Mouse (Mus musculus): ENCODE measurements around the gene Wdsub1. TPM values are rescaled to one million over a fixed set of nuclear protein-coding genes. Genes with fewer than 3 reads are reported as not detected.
"Not testable (repeated sequence)": the region's sequence is repeated elsewhere in the genome, so short reads cannot be mapped to it uniquely, and the experiment has no call there.

Gene Wdsub1
- total RNA-seq, 2 experiments from 2014 or later: 22.6 to 23.7 TPM

DNA sequence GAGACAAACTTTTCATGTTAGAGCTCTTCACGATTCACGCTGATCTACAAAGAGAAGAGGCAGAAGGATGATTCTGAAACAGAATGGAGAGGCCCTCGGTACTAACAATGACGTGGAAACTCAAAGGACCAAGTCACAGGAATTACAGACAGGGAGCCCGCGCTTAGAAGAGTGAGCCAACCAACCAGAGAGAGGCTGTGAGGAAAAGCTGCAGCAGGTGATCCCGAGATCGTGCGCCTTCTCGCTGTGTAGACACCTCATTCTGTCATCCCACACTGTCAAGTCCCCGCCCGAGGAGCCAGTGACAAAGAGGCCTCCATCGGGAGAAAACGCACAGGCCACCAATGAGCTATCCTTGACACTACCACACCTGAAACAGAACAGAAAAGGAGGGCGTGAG, 5.9 kb downstream of the Wdsub1 start:
- no peak for TF ChIP-seq CTCF (conservative IDR thresholded peaks at IDR 0.05)
- Histone ChIP-seq H3K4me3 (no peak overlapping the region), H3K27ac (no peak overlapping the region)
- no peak for DNase-seq (ENCODE audit: low spot score in 2 of 2)

DNA sequence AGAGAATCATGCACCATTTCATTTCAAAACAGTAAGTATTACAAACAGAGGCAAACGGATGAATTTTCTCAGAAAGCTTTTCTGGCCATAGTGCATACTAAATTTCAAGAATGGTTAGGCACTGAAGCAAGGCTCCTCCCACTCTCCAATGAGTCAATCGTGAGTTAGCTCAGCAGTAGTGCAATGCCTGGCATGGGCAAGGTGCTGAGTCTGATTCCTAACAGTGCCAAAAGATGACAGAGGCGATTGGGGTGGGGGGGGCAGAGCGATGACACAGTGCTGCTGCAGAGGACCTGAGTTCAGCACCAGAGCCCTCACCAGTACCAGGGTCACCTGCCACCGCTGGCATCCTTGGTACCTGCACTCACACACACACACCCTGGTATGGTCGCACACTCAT, 11.9 kb downstream of the Wdsub1 start:
- H3K27ac ChIP-seq: no peak overlapping the region
- TF ChIP-seq CTCF (conservative IDR thresholded peaks at IDR 0.05): no peak
- H3K4me3 ChIP-seq: no peak overlapping the region
- DNase-seq (ENCODE audit: low spot score in 2 of 2): no peak

DNA sequence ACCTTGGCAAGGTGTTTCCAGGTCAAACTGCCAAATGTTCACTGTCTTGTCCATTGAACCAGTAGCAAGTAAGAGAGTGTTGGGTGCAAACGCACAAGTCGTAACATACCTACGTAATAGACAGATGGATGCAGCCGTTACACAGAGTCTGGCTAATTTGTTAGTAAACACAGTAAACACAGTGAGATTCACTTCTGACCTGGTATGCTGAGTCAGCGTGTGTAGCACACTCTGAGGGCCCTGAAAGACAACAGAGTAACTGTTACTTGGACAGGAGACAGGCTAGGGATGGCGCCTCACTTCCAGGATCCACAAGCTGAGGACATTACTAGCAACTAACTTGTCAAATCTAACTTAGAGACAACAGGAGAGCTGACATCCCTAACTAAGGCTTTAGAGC, 19.8 kb downstream of the Wdsub1 start:
- no peak for DNase-seq (ENCODE audit: low spot score in 2 of 2)
- no peak for TF ChIP-seq CTCF (conservative IDR thresholded peaks at IDR 0.05)
- H3K4me3 ChIP-seq: no peak overlapping the region

GRCm38 (mm10) chr2:59854363-59854762, 28.0 kb downstream of the Wdsub1 start:
- no peak for TF ChIP-seq CTCF (conservative IDR thresholded peaks at IDR 0.05)
- no peak for DNase-seq (ENCODE audit: low spot score in 2 of 2)
- Histone ChIP-seq H3K4me3 (no peak overlapping the region), H3K27ac (no peak overlapping the region)

More for the DNA sequence above, 19.8 kb downstream of the Wdsub1 start:
- no peak overlapping the region for H3K27ac ChIP-seq

- H3K27ac ChIP-seq: no peak overlapping the region
- TF ChIP-seq CTCF (conservative IDR thresholded peaks at IDR 0.05): peak; percentile 23; the same call in 1 of the 2 replicates
- DNase-seq (ENCODE audit: low spot score in 2 of 2): no peak
- no peak overlapping the region for H3K4me3 ChIP-seq
Measured at GRCm38 (mm10) chr2:59853543-59853942, 28.8 kb downstream of the Wdsub1 start.

DNA sequence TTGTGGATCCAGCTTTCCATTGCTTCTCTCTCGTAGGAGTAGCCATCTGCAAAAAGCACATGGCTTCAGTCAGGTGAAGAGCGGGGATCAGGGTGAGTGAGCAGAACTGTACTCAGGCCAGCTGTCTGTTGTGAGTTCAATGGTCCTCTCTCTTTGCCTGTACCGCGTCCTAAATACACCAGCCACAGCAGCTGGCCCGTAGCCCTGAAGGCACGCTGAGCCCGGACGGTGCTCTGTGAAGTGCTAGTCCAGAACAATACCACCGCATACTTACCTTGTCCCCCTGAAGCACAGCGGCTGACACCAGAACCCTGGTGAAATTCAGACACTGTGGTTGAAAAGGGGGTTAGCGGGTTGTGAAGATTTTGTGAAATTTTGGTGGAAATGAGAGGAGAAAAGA, 29.5 kb downstream of the Wdsub1 start:
- DNase-seq (ENCODE audit: low spot score in 2 of 2): no peak
- peak overlapping the region; percentile 18; the same call in 1 of the 2 replicates for H3K27ac ChIP-seq
- no peak for TF ChIP-seq CTCF (conservative IDR thresholded peaks at IDR 0.05)
- no peak overlapping the region for H3K4me3 ChIP-seq

- not testable (repeated sequence) for H3K4me3 ChIP-seq; DNase-seq (ENCODE audit: low spot score in 2 of 2); H3K27ac ChIP-seq
- peak; percentile 36 for TF ChIP-seq CTCF (conservative IDR thresholded peaks at IDR 0.05)
Measured at GRCm38 (mm10) chr2:59851885-59852284, 30.5 kb downstream of the Wdsub1 start.

DNA sequence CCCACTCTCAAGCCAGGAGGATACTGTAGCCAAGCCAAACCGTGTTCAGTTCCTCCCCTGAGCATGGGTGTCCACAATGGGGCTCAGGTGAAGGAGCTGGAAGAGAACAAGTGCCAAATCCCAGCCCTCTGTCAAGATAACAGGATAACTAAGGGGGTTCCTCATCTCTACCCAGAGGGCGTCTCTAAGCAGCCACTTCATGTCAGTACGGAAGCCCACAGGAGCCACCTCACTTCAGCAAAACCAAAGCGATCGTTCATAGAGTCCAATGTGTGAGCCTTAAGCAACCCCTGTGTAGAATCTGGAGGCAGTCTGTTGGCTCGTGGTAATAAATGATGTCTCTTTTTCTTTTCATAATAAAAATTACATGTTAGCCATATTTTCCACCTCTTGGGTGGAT, 38.5 kb downstream of the Wdsub1 start:
- no peak for DNase-seq (ENCODE audit: low spot score in 2 of 2)
- H3K27ac ChIP-seq: no peak overlapping the region
- no peak overlapping the region for H3K4me3 ChIP-seq
- no peak for TF ChIP-seq CTCF (conservative IDR thresholded peaks at IDR 0.05)

- no peak overlapping the region for H3K27ac ChIP-seq
- DNase-seq (ENCODE audit: low spot score in 2 of 2): no peak
- no peak for TF ChIP-seq CTCF (conservative IDR thresholded peaks at IDR 0.05)
- no peak overlapping the region for H3K4me3 ChIP-seq
Measured at GRCm38 (mm10) chr2:59843156-59843555, 39.2 kb downstream of the Wdsub1 start.

DNA sequence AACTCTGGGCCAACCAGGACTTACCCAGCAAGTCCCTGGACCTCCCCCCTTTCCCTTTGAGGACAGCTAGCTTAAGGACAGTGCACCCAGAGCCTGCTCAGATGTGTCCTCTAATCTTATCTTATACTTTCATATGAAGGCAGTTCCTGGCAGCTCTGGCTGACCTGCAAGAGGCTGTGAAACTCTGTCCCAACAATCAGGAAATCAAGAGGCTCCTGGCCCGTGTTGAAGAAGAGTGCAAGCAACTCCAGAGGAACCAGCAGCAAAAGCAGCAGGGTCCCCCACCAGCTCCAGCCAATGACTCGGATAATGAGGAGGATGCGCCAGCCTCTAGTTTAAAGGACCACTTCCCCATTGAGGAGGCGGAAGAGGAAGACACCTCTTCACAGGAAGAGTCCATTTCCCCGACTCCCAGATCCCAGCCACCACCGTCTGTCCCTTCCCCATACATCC, 39.8 kb downstream of the Wdsub1 start:
- no peak for TF ChIP-seq CTCF (conservative IDR thresholded peaks at IDR 0.05)
- no peak overlapping the region for H3K4me3 ChIP-seq
- DNase-seq (ENCODE audit: low spot score in 2 of 2): no peak
- no peak overlapping the region for H3K27ac ChIP-seq

GRCm38 (mm10) chr2:59841944-59842343, 40.4 kb downstream of the Wdsub1 start:
- TF ChIP-seq CTCF (conservative IDR thresholded peaks at IDR 0.05): no peak
- no peak overlapping the region for H3K27ac ChIP-seq
- no peak for DNase-seq (ENCODE audit: low spot score in 2 of 2)

DNA sequence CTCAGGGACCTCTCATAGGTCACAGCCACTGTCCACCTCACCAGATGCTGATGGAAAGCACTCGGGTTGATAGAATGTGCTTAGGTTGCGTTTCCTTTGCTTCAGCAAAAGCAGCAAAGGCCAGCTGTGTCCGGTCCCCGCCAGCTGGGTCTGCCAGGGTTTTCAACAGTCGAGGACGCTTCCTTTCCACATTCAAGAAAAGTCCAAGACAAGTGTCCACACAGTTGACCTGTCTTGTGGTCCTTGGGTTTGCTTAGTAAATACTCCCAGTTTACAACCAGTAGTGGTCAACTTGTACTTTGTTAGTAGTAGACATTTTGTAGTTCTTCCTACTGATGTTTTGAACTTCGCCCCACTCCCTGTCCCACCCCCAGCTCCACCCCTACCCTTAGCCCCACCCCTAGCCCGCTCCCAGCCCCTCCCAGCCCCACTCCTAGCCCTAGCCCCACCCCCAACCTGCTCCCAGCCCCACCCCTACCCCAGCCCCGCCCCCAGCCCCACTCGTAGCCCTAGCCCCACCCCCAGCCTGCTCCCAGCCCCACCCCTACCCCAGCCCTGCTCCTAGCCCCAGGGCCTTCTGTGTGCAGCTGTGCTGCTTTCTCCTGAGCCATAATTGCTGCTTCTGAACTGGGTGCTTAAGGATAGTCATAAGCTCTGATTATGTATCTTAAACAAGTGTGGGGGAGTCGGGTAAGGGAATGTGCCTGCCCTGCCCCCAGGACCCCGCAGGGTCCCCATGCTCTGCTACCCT, 41.0 kb downstream of the Wdsub1 start:
- no peak overlapping the region for H3K4me3 ChIP-seq
- H3K27ac ChIP-seq: no peak overlapping the region
- TF ChIP-seq CTCF (conservative IDR thresholded peaks at IDR 0.05): no peak
- no peak for DNase-seq (ENCODE audit: low spot score in 2 of 2)

More at GRCm38 (mm10) chr2:59841944-59842343, 40.4 kb downstream of the Wdsub1 start:
- H3K4me3 ChIP-seq: no peak overlapping the region

- no peak overlapping the region for H3K27ac ChIP-seq
- DNase-seq (ENCODE audit: low spot score in 2 of 2): no peak
- no peak overlapping the region for H3K4me3 ChIP-seq
- no peak for TF ChIP-seq CTCF (conservative IDR thresholded peaks at IDR 0.05)
Measured at GRCm38 (mm10) chr2:59840191-59840590, 42.2 kb downstream of the Wdsub1 start.

- DNase-seq (ENCODE audit: low spot score in 2 of 2): no peak
- Histone ChIP-seq H3K27ac (no peak overlapping the region), H3K4me3 (no peak overlapping the region)
- TF ChIP-seq CTCF (conservative IDR thresholded peaks at IDR 0.05): no peak
Measured at GRCm38 (mm10) chr2:59839755-59840154, 42.6 kb downstream of the Wdsub1 start.

Data from layer of hippocampus, adult 2 months (tissue).